Mouse (Mus musculus) bone marrow, adult 2 months (tissue): Measurements from ENCODE around the gene Trim32.

Source experiments
- CTCF ChIP-seq: fragments of 200-500 bp; IDR thresholded peaks from 2 replicates; pipeline ENCODE4 v1.5.1; 2011; ENCODE audit warnings: low read length, control low read depth; ENCODE audit not compliant: control insufficient read depth, insufficient read depth
- POLR2A ChIP-seq: fragments of 200-500 bp; IDR thresholded peaks from 2 replicates; pipeline ENCODE4 v1.6.1; 2011; ENCODE audit warnings: low read depth, mild to moderate bottlenecking, control low read depth, low read length, borderline replicate concordance; ENCODE audit not compliant: control insufficient read depth

DNA sequence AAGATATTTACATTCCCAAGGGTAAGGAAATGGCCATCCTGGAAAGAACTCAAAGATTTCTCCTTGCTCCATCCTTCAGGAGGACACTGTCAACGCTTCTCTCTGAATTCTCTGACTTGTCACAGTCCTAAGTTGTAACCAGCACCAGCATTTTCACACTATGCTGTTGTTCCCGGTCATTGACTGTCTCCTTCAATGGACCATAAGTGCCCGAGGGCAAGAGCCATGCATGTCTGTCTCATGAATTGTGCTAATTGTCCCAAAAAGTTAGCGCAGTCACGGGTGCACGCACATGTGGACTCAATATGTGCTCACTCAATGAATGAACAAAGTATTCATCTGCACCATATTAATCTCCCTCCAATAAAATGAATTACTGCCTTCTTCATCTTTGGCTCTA, 58.4 kb downstream of the Trim32 start:
- TF ChIP-seq CTCF (no peak), POLR2A (no peak)
